Mouse (Mus musculus) adipocyte (in vitro differentiated cells): Measurements from ENCODE around the gene Atg4c.

Source experiments
- DNase-seq: peaks from one replicate; pipeline ENCODE4 v3.0.0-alpha.2; 2016; ENCODE audit warnings: low spot score

Gene Atg4c

GRCm38 (mm10) chr4:99186412-99187125 lies 7.2 kb upstream of the Atg4c start:
- peak; percentile 27 for DNase-seq

- no peak for DNase-seq
Observed at GRCm38 (mm10) chr4:99192640-99193039, 1.1 kb upstream of the Atg4c start.

- DNase-seq = peak; percentile 12
Observed at GRCm38 (mm10) chr4:99193214-99193613, 520 bp upstream of the Atg4c start.

- DNase-seq = no peak
Observed at GRCm38 (mm10) chr4:99194826-99195225, 1.1 kb downstream of the Atg4c start.

GRCm38 (mm10) chr4:99198721-99199120 lies 5.0 kb downstream of the Atg4c start:
- no peak for DNase-seq

- no peak for DNase-seq
Observed at GRCm38 (mm10) chr4:99199757-99200251, 6.1 kb downstream of the Atg4c start.

- DNase-seq = no peak
Observed at GRCm38 (mm10) chr4:99200383-99201136, 6.8 kb downstream of the Atg4c start.

GRCm38 (mm10) chr4:99205773-99206172 lies 12.0 kb downstream of the Atg4c start:
- DNase-seq = no peak

GRCm38 (mm10) chr4:99206356-99206755 lies 12.6 kb downstream of the Atg4c start:
- no peak for DNase-seq

- no peak for DNase-seq
Observed at GRCm38 (mm10) chr4:99210087-99210486, 16.4 kb downstream of the Atg4c start.

GRCm38 (mm10) chr4:99211606-99212005 lies 17.9 kb downstream of the Atg4c start:
- no peak for DNase-seq

- no peak for DNase-seq
Observed at GRCm38 (mm10) chr4:99213123-99213522, 19.4 kb downstream of the Atg4c start.

GRCm38 (mm10) chr4:99222221-99222620 lies 28.5 kb downstream of the Atg4c start:
- DNase-seq = no peak

- DNase-seq = no peak
Observed at GRCm38 (mm10) chr4:99224790-99225189, 31.1 kb downstream of the Atg4c start.

- peak; percentile 72 for DNase-seq
Observed at GRCm38 (mm10) chr4:99227226-99227625, 33.5 kb downstream of the Atg4c start.

- DNase-seq = no peak
Observed at GRCm38 (mm10) chr4:99229371-99229770, 35.6 kb downstream of the Atg4c start.

- DNase-seq = peak; percentile 67
Observed at GRCm38 (mm10) chr4:99235203-99235856, 41.6 kb downstream of the Atg4c start.

- DNase-seq = no peak
Observed at GRCm38 (mm10) chr4:99238305-99238704, 44.6 kb downstream of the Atg4c start.

- no peak for DNase-seq
Observed at GRCm38 (mm10) chr4:99241674-99242073, 47.9 kb downstream of the Atg4c start.

GRCm38 (mm10) chr4:99249358-99249757 lies 55.6 kb downstream of the Atg4c start:
- no peak for DNase-seq

- DNase-seq = no peak
Observed at GRCm38 (mm10) chr4:99249826-99250225, 56.1 kb downstream of the Atg4c start.

GRCm38 (mm10) chr4:99252957-99253356 lies 59.2 kb downstream of the Atg4c start:
- DNase-seq = no peak

GRCm38 (mm10) chr4:99263191-99263590 lies 69.5 kb downstream of the Atg4c start:
- DNase-seq = no peak
